Mouse (Mus musculus) embryonic fibroblast, embryonic 13.5 days (primary cell): ENCODE measurements at regions not wholly inside any gene's neighbourhood (a gene's known extent, or its start where the extent isn't known, plus 50 kb on each side); places are given as distances from the start of the nearest gene placed in this dataset.

Source experiments
- H3K27ac ChIP-seq: 2 replicates; pipeline ENCODE4 v1.5.1; 2012; ENCODE audit warnings: low read length, control low read depth, inconsistent platforms; ENCODE audit not compliant: insufficient read depth
- H3K4me1 ChIP-seq: 2 replicates; pipeline ENCODE4 v1.6.1; 2011; ENCODE audit warnings: low read length; ENCODE audit not compliant: control insufficient read depth, insufficient read depth
- H3K4me3 ChIP-seq: 2 replicates; pipeline ENCODE4 v1.5.1; 2011; ENCODE audit warnings: mild to moderate bottlenecking, control low read depth, low read length; ENCODE audit not compliant: insufficient read depth
- CTCF ChIP-seq: IDR thresholded peaks from 2 replicates; pipeline ENCODE4 v1.5.1; 2011; ENCODE audit warnings: mild to moderate bottlenecking, control low read depth, low read length, moderate library complexity, borderline replicate concordance; ENCODE audit not compliant: insufficient read depth
- POLR2A ChIP-seq: IDR thresholded peaks from 2 replicates; pipeline ENCODE4 v1.6.1; 2011; ENCODE audit warnings: low read depth, mild to moderate bottlenecking, control low read depth, low read length, moderate library complexity

GRCm38 (mm10) chr7:75398904-75399724, 56.2 kb upstream of the Akap13 start:
- peak overlapping the region; percentile 49; the same call in 1 of the 2 replicates for H3K27ac ChIP-seq
- H3K4me3 ChIP-seq = no peak overlapping the region
- TF ChIP-seq CTCF (no peak), POLR2A (no peak)
- H3K4me1 ChIP-seq = peaks cover 12% of the 10 kb centered on the region

DNA sequence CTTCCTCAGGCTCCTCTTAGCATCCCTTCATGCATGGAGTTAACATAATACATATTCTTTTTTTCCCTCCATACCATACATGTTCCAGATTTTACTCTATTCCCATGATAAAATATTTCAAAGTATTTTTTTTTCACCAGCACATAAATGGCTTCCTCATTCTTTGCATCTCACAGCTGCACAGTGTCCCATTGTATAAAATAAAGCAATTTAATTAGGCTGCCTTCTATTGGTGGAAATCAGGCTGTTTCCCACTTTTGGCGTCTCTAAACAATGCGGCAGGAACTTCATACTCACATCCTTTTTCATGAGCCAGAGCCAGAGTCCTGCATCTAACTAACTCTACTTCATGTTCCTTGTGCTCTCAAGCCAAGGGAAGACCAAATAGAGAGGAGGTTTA, 54.9 kb upstream of the Akap13 start:
- no peak overlapping the region for H3K4me3 ChIP-seq
- TF ChIP-seq CTCF (no peak), POLR2A (no peak)

DNA sequence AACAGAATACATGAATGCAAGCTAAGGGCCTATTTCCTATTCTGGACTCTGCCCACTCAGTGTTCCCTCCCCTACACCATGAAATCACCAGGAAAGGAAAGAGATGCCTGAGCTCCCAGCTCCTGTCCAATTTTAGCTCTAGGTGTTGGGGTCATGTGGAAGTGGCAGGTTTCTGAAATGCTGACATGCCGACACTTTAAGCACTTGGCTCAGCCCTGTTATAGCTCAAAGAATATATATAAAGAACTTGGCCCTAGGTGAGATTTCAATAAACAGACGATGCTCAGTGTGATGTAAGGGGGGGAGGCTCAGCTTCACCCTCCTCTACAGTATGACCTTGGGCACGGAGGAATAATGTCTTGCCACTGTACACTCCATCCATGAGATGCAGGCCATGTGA, 50.4 kb upstream of the Akap13 start:
- Histone ChIP-seq H3K4me1 (no peaks in the 10 kb centered on the region), H3K4me3 (no peak overlapping the region), H3K27ac (no peak overlapping the region)
- TF ChIP-seq CTCF (no peak), POLR2A (no peak)

More for the DNA sequence above, 54.9 kb upstream of the Akap13 start:
- Histone ChIP-seq H3K4me1 (peaks cover 9% of the 10 kb centered on the region), H3K27ac (no peak overlapping the region)
